Mouse (Mus musculus) adrenal gland (tissue): ENCODE data around the gene Vps37b.

Source experiments
- intact Hi-C: fragments of 180-260 bp; cut with DNase I; formaldehyde crosslinking; loops from one replicate; pipeline ENCODE4 v1.15.1; 2025

Vps37b gene

DNA sequence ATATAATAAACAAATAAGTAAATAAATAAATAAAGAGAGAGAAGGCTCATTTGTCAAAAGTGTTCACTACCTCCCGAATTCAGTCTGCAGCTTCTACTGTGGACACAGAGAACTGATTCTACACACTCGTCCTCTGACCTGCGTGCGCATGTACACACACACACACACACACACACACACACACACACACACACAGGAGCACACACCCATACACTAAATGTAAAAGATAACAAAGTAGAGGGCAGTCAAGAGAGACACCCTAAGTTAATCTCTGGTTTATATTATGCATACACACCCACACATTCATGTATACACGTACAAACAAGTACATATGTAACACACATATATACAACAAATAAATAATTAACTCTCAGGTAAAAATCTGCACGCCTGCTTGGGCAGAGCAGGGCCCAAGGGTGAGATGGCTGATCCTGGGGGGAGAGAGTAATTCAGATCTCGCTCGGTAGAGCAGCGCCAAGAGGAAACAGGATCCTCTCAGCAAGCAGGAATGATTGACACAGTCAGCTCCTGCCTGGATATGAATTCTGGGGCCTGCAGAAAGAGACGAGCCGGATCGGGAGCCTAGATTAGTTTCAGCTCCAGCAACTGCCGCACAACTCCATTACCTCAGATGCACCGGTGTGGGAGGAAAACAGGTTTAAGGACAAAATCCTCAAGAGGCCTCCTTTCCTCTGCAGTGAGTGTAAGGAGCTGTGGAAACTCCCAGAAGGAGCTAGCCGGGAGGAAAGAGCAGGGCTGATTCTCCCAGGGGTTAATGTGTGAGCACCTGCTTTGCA, 17.4 kb upstream of the Vps37b start:
- intact Hi-C loops: loop anchor here (5.0 kb wide), 1 partner anchor 47 kb away; no protein-coding TSS in a partner anchor

- intact Hi-C loops: loop anchor here (5.0 kb wide), 1 partner anchor 45 kb away; no protein-coding TSS in a partner anchor
Observed at GRCm38 (mm10) chr5:124046741-124047401, 14.8 kb upstream of the Vps37b start.

GRCm38 (mm10) chr5:124045453-124046010, 13.5 kb upstream of the Vps37b start:
- intact Hi-C loops: loop anchor here (5.0 kb wide), 1 partner anchor 43 kb away; no protein-coding TSS in a partner anchor

DNA sequence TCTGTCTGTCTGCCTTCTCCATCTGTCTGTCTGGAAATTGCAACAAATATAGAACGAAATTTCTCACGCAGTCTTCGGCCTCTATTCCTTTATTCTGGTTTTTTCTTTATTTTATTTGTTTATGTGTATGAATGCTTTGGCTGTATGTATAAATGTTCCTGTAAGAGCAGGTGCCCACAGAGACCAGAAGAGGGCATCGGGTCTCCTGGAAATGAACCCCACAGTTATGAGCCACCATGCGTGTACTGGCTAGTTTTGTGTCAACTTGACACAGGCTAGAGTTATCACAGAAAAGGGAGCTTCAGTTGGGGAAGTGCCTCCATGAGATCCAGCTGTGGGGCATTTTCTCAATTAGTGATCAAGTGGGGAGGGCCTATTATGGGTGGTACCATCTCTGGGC, 11.9 kb upstream of the Vps37b start:
- intact Hi-C loops: no loop called here

DNA sequence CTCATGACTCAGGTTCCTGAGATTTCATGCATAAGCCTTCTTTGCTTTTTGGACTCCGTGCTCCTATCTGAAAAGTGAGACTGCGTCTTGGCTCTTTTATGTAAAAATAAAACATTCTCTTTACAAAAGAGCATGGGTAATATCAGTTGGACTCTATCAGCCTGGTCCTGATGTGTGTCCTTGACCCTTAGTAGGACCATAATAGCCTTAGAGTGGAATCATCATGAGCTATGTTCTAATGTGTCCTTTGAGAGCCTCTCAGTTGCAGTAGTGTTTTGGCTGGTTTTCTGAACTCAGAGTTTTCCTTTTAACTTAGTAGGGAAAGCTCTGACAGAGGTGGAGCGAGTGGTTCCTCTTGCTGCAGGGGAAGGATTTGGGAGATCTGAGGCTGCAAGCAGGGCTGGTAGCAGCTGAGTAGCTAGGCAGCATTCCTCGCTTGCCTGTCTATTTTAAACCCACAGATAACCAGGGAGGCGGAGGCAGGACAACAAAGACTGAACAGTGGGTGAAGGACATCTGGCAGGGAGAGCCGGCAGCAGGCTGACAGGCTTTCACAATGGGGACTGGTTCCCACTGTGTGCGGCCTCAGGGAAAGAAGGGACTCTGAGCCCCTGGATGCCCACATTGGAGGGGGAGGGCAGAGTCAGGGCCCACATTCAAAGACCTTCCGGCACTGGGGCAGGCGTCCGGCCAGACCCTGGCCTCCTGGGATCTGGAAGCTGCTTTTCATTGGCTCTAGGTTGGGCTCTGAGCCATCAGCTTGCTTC, 11.3 kb upstream of the Vps37b start:
- intact Hi-C loops: no loop called here

- intact Hi-C loops: no loop called here
Observed at GRCm38 (mm10) chr5:124041097-124041496, 9.0 kb upstream of the Vps37b start.

DNA sequence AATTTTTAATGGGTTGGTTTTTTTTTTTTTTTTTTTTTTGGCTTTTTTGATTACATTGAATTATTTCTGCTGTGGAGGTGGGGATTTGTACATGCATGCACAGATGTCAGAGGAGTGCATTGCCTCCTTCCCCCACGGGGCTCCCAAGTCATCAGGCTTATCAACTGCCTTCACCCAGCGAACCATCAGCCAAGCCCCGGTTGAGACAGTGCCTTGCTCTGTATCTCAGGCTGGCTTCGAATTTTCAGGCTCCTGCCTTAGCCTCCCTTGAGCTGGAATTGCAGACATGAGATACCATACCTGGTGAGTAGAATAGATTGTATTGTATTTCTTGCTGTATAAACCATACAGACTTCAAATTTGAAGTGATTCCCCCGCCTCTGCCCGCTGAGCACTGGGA, 7.5 kb upstream of the Vps37b start:
- intact Hi-C loops: loop anchor here (5.0 kb wide), 1 partner anchor 38 kb away; no protein-coding TSS in a partner anchor

GRCm38 (mm10) chr5:124036836-124037235, 4.8 kb upstream of the Vps37b start:
- intact Hi-C loops: loop anchor here (5.0 kb wide), 1 partner anchor 40 kb away; no protein-coding TSS in a partner anchor

DNA sequence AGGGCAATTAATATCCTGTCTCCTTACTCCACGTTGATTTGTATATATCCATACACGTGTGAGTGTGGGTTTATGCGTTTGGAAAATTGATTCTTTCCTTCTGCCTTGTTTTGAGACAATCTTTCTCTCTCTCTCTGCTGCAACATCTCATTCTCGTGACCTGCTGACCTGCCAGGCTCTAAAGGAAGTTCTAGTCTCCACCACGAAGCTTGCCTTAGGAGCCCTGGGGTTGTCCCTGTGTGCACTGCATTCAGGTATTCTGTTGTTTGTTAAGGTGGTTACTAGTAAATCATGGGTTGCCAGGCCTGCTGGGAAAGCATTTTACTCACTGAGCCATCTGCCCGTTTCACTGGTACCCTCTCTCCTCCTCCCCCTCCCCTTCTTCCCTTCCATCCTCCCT, 4.3 kb upstream of the Vps37b start:
- intact Hi-C loops: loop anchor here (5.0 kb wide), 1 partner anchor 41 kb away; no protein-coding TSS in a partner anchor

GRCm38 (mm10) chr5:124035806-124036205, 3.7 kb upstream of the Vps37b start:
- intact Hi-C loops: loop anchor here (5.0 kb wide), 1 partner anchor 41 kb away; no protein-coding TSS in a partner anchor

DNA sequence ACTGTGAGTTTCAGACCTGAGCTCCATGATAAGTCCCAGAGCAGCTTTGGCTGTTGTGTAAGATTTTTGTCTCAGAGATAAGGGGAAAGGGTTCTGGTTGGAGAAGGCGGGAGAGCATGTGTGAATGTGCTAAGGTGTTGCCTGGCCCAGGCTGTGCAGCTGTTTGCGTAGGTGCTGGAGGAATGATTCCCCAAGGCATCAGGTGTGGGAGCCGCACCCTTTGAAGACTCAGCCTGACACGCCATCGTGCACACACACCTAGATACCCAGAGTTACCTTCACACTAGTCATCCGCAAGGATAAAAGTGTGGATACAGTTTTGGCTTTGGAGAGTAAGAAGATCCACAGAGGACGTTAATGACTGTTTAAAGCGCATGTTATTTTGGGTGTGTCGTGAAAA, 3.3 kb upstream of the Vps37b start:
- intact Hi-C loops: loop anchor here (5.0 kb wide), 1 partner anchor 42 kb away; no protein-coding TSS in a partner anchor

- intact Hi-C loops: no loop called here
Observed at GRCm38 (mm10) chr5:124034471-124034870, 2.4 kb upstream of the Vps37b start.

DNA sequence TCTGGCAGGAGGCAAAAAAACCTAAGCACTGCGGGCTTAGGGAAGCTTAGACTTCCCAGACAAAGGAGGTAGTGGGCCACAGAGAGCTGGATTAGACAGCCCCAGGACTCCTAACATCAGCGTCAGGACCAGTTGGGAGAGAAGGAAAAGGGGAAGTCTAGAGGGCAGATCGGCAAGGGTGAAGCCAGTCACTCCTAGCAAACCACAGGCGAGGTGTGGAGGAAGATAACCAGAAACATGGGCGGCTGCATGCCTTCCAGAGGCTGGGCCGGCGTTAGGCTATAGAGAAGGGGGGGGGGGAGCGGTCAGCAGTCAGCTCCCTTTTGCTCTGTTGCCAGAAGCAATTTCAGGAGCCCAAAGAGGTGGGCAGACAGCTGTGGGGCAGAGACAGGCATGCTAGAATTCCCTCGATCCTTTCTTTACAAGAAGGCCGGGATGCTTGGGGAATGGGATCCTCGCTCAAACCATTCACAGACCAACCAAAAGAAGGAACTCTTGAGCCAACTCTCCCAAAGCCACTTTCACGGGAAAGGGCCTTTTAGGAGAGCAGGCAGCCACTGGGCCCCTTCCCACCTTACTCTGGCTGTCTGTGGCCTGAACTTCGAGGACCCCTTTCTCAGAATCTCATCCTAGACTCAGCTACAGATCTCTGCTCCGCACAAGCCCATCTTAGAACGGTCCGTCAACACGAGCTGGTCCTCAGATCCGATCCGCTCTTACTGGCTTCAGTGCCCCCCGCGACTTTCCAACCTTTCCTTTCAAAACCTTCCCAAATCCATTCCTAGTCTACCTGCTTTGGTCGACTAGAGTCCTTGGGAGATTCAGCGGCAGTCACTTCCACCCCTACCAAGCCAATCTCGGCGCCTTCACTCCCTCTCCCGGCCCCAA, 758 bp downstream of the Vps37b start:
- intact Hi-C loops: no loop called here

DNA sequence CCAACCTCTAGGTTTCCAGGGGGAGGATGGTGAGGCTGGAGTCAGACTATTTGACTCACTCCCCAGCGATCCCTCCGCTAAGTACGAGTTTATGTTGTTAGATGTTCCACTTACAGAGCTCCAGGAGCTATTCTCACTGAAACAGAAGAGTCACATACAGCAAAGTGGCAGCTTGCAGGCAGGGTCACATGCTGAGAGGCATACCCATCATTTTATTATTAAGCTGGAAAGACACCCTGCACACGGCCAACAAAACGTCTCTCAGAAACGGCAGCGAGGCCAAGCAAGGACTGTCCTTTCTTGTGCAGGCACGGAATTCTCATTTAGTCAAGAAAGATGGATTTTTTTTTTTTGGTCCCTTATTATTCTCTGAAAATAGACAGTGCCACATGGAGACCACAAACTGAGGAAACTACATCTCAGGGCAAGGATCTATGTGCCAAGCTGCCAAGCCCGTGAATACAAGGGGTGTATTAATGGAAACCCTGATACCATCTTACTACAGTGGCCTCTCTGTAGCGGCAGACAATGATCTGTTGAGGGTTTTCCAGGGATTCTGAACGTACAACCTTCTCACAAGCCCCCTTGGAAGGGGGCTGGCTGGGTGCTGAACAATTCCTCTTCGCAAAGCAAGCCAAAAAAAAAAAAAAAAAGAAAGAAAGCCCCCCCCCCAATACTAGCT, 1.5 kb downstream of the Vps37b start:
- intact Hi-C loops: no loop called here

- intact Hi-C loops: no loop called here
Observed at GRCm38 (mm10) chr5:124029220-124030035, 2.6 kb downstream of the Vps37b start.

- intact Hi-C loops: no loop called here
Observed at GRCm38 (mm10) chr5:124028680-124029079, 3.4 kb downstream of the Vps37b start.

DNA sequence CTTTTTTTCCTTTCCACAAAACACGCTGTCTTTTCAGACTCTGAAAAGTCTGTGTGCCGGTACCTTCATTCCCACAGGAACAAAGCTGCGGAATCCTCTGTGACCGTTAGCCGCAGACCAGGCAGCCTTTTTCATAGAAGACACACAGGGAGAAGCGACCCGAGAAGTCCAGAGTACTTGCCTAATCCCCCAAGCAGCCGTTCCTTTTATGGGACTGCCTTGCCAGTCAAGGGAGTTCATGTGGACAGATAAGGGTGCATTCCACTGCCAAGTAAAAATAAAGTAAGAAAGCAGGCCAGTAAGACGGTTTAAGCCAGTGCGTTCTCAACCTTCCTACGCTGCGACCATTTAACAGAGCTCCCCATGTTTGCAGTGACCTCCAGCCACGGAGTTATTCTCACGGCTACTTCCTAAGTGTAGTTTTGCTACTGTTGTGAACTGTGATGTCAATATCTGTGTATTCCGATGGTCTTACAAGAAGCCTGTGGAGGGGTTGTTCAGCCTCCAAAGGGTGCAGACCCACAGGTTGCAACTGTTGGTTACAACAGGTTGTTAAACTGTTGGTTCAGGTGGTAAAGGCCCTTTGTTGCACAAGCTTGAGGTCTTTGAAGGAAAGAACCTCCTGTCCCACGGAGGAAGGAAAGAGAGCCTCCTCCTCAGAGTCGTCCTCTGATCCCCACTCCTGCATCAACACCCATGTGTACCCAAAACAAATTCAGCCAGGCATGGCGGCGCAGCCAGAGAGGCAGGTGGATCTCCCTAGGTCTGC, 4.2 kb downstream of the Vps37b start:
- intact Hi-C loops: no loop called here

DNA sequence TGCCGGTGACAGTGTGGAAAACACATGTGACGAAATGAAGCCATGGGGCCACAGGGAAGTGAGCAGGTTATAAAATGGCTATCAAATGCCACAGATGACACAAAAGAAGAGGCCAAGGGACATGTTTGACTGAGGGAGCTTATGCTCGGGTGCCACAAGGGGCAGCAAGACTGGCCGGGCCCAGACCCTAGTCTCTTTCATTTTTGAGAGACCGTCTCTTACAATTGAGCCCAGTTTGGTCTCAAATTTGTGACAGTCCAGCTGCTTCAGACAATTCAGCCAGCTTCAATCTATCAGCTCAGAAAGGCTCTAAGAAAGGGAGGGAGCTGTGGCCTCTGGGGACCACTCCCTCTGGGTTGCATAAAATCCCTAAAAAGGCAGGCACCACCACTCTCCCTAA, 5.5 kb downstream of the Vps37b start:
- intact Hi-C loops: no loop called here
